Mouse (Mus musculus): ENCODE data around the gene Ascl4. TPM values are rescaled to one million over a fixed set of nuclear protein-coding genes. Genes with fewer than 3 reads are reported as not detected.

Ascl4 gene
- polyA plus RNA-seq, 1 experiment from 2014 or later: 0.07 TPM

- 71% methylated on average over 3 of the region's 3 CpGs for WGBS
- no peak for ATAC-seq (ENCODE audit: extremely low read depth, insufficient number of reproducible peaks, low FRiP score, low TSS enrichment)
Observed at GRCm38 (mm10) chr10:85953401-85953800, 25.9 kb downstream of the Ascl4 start.

GRCm38 (mm10) chr10:85954429-85954828 lies 26.9 kb downstream of the Ascl4 start:
- no peak overlapping the region for H3K27ac ChIP-seq (replicated peaks)
- peaks cover 9% of the 10 kb centered on the region for H3K4me1 ChIP-seq
- H3K4me2 ChIP-seq: no peak overlapping the region
- H3K36me3 ChIP-seq: peaks cover 60% of the 10 kb centered on the region
- H3K9ac ChIP-seq: no peak overlapping the region
- 70% methylated on average over 2 of the region's 2 CpGs for WGBS
- no peaks in the 10 kb centered on the region for H3K27me3 ChIP-seq (replicated peaks)
- no peak overlapping the region for H3K4me3 ChIP-seq
- no peaks in the 10 kb centered on the region for H3K9me3 ChIP-seq
- no peak for ATAC-seq (ENCODE audit: extremely low read depth, insufficient number of reproducible peaks, low FRiP score, low TSS enrichment)

More at GRCm38 (mm10) chr10:85953401-85953800, 25.9 kb downstream of the Ascl4 start:
- Histone ChIP-seq H3K27ac (replicated peaks) (no peak overlapping the region), H3K4me3 (no peak overlapping the region), H3K4me1 (peaks cover 9% of the 10 kb centered on the region), H3K9ac (no peak overlapping the region), H3K27me3 (replicated peaks) (no peaks in the 10 kb centered on the region), H3K36me3 (peaks cover 70% of the 10 kb centered on the region), H3K4me2 (no peak overlapping the region), H3K9me3 (no peaks in the 10 kb centered on the region)

- Histone ChIP-seq H3K27ac (replicated peaks) (peak overlapping the region; percentile 80), H3K4me1 (peaks cover 9% of the 10 kb centered on the region), H3K36me3 (peaks cover 37% of the 10 kb centered on the region), H3K4me3 (peak overlapping the region; percentile 99), H3K27me3 (replicated peaks) (no peaks in the 10 kb centered on the region), H3K9me3 (no peaks in the 10 kb centered on the region), H3K9ac (peak overlapping the region; percentile 97), H3K4me2 (peak overlapping the region; percentile 94)
- ATAC-seq (ENCODE audit: extremely low read depth, insufficient number of reproducible peaks, low FRiP score, low TSS enrichment): no peak
- WGBS: 3% methylated on average over 20 of the region's 20 CpGs
Observed at GRCm38 (mm10) chr10:85956871-85957419, 29.5 kb downstream of the Ascl4 start.

GRCm38 (mm10) chr10:85957464-85957950 lies 30.0 kb downstream of the Ascl4 start, which contains the start of gene Rtcb:
Gene Rtcb (minus strand): TSS chr10:85957823.
- Histone ChIP-seq H3K9ac (peak within 1 kb of the TSS; percentile 97), H3K9me3 (no peaks in the 10 kb centered on the region), H3K4me2 (peak within 1 kb of the TSS; percentile 94), H3K27ac (replicated peaks) (peak within 1 kb of the TSS; percentile 80), H3K36me3 (peaks cover 31% of the 10 kb centered on the region), H3K27me3 (replicated peaks) (no peaks in the 10 kb centered on the region), H3K4me1 (peaks cover 9% of the 10 kb centered on the region), H3K4me3 (peak within 1 kb of the TSS; percentile 99)
- under 1% methylated on average over 38 of the region's 38 CpGs for WGBS
- no peak; the same call in 1 of the 2 replicates for ATAC-seq (ENCODE audit: extremely low read depth, insufficient number of reproducible peaks, low FRiP score, low TSS enrichment)

- H3K27ac ChIP-seq (replicated peaks): no peak overlapping the region
- peaks cover 32% of the 10 kb centered on the region for H3K27me3 ChIP-seq (replicated peaks)
- WGBS: 43% methylated on average over 9 of the region's 9 CpGs
- H3K9ac ChIP-seq: 0 out of 2 replicates have a peak overlapping the region, but pooled peaks have one; percentile 8
- H3K36me3 ChIP-seq: no peaks in the 10 kb centered on the region
- peaks cover 5% of the 10 kb centered on the region; the same call in 1 of the 2 replicates for H3K4me1 ChIP-seq
- no peak overlapping the region for H3K4me2 ChIP-seq
- no peak overlapping the region for H3K4me3 ChIP-seq
- H3K9me3 ChIP-seq: no peaks in the 10 kb centered on the region
- ATAC-seq (ENCODE audit: extremely low read depth, insufficient number of reproducible peaks, low FRiP score, low TSS enrichment): no peak
Observed at GRCm38 (mm10) chr10:85962897-85963296, 35.4 kb downstream of the Ascl4 start.

GRCm38 (mm10) chr10:85964316-85964715 lies 36.8 kb downstream of the Ascl4 start:
- Histone ChIP-seq H3K9ac (no peak overlapping the region), H3K4me2 (no peak overlapping the region), H3K4me1 (peaks cover 5% of the 10 kb centered on the region; the same call in 1 of the 2 replicates), H3K9me3 (no peaks in the 10 kb centered on the region), H3K27ac (replicated peaks) (no peak overlapping the region), H3K27me3 (replicated peaks) (peaks cover 33% of the 10 kb centered on the region), H3K36me3 (no peaks in the 10 kb centered on the region), H3K4me3 (no peak overlapping the region)
- WGBS: 78% methylated on average over 7 of the region's 7 CpGs
- no peak for ATAC-seq (ENCODE audit: extremely low read depth, insufficient number of reproducible peaks, low FRiP score, low TSS enrichment)

- Histone ChIP-seq H3K27ac (replicated peaks) (no peak overlapping the region), H3K36me3 (no peaks in the 10 kb centered on the region), H3K27me3 (replicated peaks) (peaks cover 33% of the 10 kb centered on the region), H3K4me2 (no peak overlapping the region), H3K4me3 (no peak overlapping the region), H3K4me1 (peaks cover 5% of the 10 kb centered on the region; the same call in 1 of the 2 replicates), H3K9ac (no peak overlapping the region), H3K9me3 (no peaks in the 10 kb centered on the region)
- ATAC-seq (ENCODE audit: extremely low read depth, insufficient number of reproducible peaks, low FRiP score, low TSS enrichment): no peak
- WGBS: 50% methylated on average over 2 of the region's 2 CpGs
Observed at GRCm38 (mm10) chr10:85966476-85966875, 39.0 kb downstream of the Ascl4 start.

- Histone ChIP-seq H3K9me3 (no peaks in the 10 kb centered on the region), H3K4me1 (peaks cover 5% of the 10 kb centered on the region; the same call in 1 of the 2 replicates), H3K36me3 (no peaks in the 10 kb centered on the region), H3K27ac (replicated peaks) (no peak overlapping the region), H3K9ac (no peak overlapping the region), H3K27me3 (replicated peaks) (peaks cover 33% of the 10 kb centered on the region), H3K4me3 (no peak overlapping the region), H3K4me2 (no peak overlapping the region)
- ATAC-seq (ENCODE audit: extremely low read depth, insufficient number of reproducible peaks, low FRiP score, low TSS enrichment): 0 out of 2 replicates have a peak, but pooled peaks have one; percentile 31
- WGBS: 60% methylated on average over 17 of the region's 17 CpGs
Observed at GRCm38 (mm10) chr10:85967411-85968156, 40.1 kb downstream of the Ascl4 start.

GRCm38 (mm10) chr10:85968157-85968634 lies 40.7 kb downstream of the Ascl4 start:
- H3K9ac ChIP-seq: no peak overlapping the region
- H3K36me3 ChIP-seq: no peaks in the 10 kb centered on the region
- no peak overlapping the region for H3K4me2 ChIP-seq
- WGBS: 12% methylated on average over 7 of the region's 7 CpGs
- H3K9me3 ChIP-seq: no peaks in the 10 kb centered on the region
- no peak overlapping the region for H3K4me3 ChIP-seq
- H3K4me1 ChIP-seq: peaks cover 1% of the 10 kb centered on the region; the same call in 1 of the 2 replicates
- no peak overlapping the region for H3K27ac ChIP-seq (replicated peaks)
- H3K27me3 ChIP-seq (replicated peaks): peaks cover 33% of the 10 kb centered on the region
- no peak; the same call in 1 of the 2 replicates for ATAC-seq (ENCODE audit: extremely low read depth, insufficient number of reproducible peaks, low FRiP score, low TSS enrichment)

- WGBS: 39% methylated on average over 2 of the region's 2 CpGs
- no peak overlapping the region for H3K4me2 ChIP-seq
- no peaks in the 10 kb centered on the region for H3K36me3 ChIP-seq
- H3K9me3 ChIP-seq: no peaks in the 10 kb centered on the region
- H3K4me1 ChIP-seq: no peaks in the 10 kb centered on the region
- H3K27me3 ChIP-seq (replicated peaks): peaks cover 33% of the 10 kb centered on the region
- no peak overlapping the region for H3K9ac ChIP-seq
- H3K27ac ChIP-seq (replicated peaks): no peak overlapping the region
- no peak overlapping the region for H3K4me3 ChIP-seq
- no peak for ATAC-seq (ENCODE audit: extremely low read depth, insufficient number of reproducible peaks, low FRiP score, low TSS enrichment)
Observed at GRCm38 (mm10) chr10:85968731-85969130, 41.2 kb downstream of the Ascl4 start.

GRCm38 (mm10) chr10:85969894-85970620 lies 42.6 kb downstream of the Ascl4 start:
- WGBS: 43% methylated on average over 8 of the region's 8 CpGs
- Histone ChIP-seq H3K36me3 (no peaks in the 10 kb centered on the region), H3K27ac (replicated peaks) (no peak overlapping the region), H3K9ac (no peak overlapping the region), H3K4me2 (no peak overlapping the region), H3K27me3 (replicated peaks) (peaks cover 24% of the 10 kb centered on the region; the same call in 1 of the 2 replicates), H3K4me3 (no peak overlapping the region), H3K9me3 (no peaks in the 10 kb centered on the region), H3K4me1 (no peaks in the 10 kb centered on the region)
- no peak for ATAC-seq (ENCODE audit: extremely low read depth, insufficient number of reproducible peaks, low FRiP score, low TSS enrichment)
